Mouse (Mus musculus) CH12.LX (cell line): Measurements from ENCODE around the gene Kif13a.

Experiments
- CTCF ChIP-seq, 2 experiments: IDR thresholded peaks in 1 of 2; conservative IDR thresholded peaks in 1 of 2; 2 replicates each; pipeline ENCODE4 v1.5.1; 2011 to 2012; ENCODE audit warnings: low read depth in 2 of 2, low read length in 2 of 2, improper control_type of control experiment in 1 of 2, inconsistent platforms in 1 of 2, mild to moderate bottlenecking in 1 of 2, moderate library complexity in 1 of 2
- ELF1 ChIP-seq: IDR thresholded peaks from 2 replicates; pipeline ENCODE4 v1.6.1; 2014; ENCODE audit warnings: low read depth, mild to moderate bottlenecking, inconsistent platforms, low read length, improper control_type of control experiment
- HCFC1 ChIP-seq: IDR thresholded peaks from 2 replicates; pipeline ENCODE4 v1.6.1; 2012; ENCODE audit warnings: low read depth, mild to moderate bottlenecking, inconsistent platforms, low read length, improper control_type of control experiment
- MEF2A ChIP-seq: IDR thresholded peaks from 2 replicates; pipeline ENCODE4 v1.6.1; 2014; ENCODE audit warnings: low read depth, mild to moderate bottlenecking, inconsistent platforms, low read length, improper control_type of control experiment, borderline replicate concordance
- POLR2A ChIP-seq: IDR thresholded peaks from 2 replicates; pipeline ENCODE4 v1.6.1; 2011; ENCODE audit warnings: low read depth, mild to moderate bottlenecking, improper control_type of control experiment, low read length
- POLR2AphosphoS2 ChIP-seq: IDR thresholded peaks from 2 replicates; pipeline ENCODE4 v1.6.1; 2011; ENCODE audit warnings: low read depth, low read length, improper control_type of control experiment
- RAD21 ChIP-seq: IDR thresholded peaks from 2 replicates; pipeline ENCODE4 v1.6.1; 2011; ENCODE audit warnings: low read depth, mild to moderate bottlenecking, low read length, improper control_type of control experiment, moderate library complexity
- USF1 ChIP-seq: IDR thresholded peaks from 2 replicates; pipeline ENCODE4 v1.6.1; 2014; ENCODE audit warnings: low read depth, mild to moderate bottlenecking, inconsistent platforms, low read length, improper control_type of control experiment
- ZNF384 ChIP-seq: IDR thresholded peaks from 2 replicates; pipeline ENCODE4 v1.6.1; 2012; ENCODE audit warnings: low read depth, low read length, improper control_type of control experiment, inconsistent platforms

- TF ChIP-seq ZNF384: no peak
- TF ChIP-seq USF1: no peak
- TF ChIP-seq ELF1: no peak
- TF ChIP-seq MEF2A: no peak
- no peak for TF ChIP-seq POLR2A
- TF ChIP-seq CTCF (conservative IDR thresholded peaks at IDR 0.05 in 1 of 2, IDR thresholded peaks at IDR 0.05 in 1 of 2; ENCODE audit: low read depth in 2 of 2, low read length in 2 of 2): no peak
- TF ChIP-seq RAD21: no peak
- TF ChIP-seq POLR2AphosphoS2: no peak
- no peak for TF ChIP-seq HCFC1
These were observed 46.3 kb downstream of the Kif13a start for GRCm38 (mm10) chr13:46883381-46883780.
